Mouse (Mus musculus): ENCODE results near the gene Usp10.

Gene Usp10

DNA sequence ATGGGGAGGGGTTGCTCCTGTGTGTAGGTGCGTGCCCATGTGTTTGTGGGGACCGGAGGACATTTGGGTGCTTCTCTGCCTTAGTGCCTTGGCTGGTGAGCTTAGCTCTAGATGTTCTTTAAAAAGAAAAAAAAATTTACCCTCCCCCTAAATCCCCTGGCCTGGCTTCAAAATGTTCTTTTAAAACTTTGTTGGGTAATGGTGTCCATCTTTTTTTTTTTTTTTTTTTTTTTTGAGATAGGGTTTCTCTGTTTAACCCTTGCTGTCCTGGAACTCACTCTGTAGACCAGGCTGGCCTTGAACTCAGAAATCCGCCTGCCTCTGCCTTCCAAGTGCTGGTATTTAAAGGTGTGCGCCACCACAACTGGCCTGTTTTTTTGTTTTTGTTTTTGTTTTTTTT is 5.1 kb downstream of the Usp10 start:
- no peak for DNase-seq (ENCODE audit: low read depth)

DNA sequence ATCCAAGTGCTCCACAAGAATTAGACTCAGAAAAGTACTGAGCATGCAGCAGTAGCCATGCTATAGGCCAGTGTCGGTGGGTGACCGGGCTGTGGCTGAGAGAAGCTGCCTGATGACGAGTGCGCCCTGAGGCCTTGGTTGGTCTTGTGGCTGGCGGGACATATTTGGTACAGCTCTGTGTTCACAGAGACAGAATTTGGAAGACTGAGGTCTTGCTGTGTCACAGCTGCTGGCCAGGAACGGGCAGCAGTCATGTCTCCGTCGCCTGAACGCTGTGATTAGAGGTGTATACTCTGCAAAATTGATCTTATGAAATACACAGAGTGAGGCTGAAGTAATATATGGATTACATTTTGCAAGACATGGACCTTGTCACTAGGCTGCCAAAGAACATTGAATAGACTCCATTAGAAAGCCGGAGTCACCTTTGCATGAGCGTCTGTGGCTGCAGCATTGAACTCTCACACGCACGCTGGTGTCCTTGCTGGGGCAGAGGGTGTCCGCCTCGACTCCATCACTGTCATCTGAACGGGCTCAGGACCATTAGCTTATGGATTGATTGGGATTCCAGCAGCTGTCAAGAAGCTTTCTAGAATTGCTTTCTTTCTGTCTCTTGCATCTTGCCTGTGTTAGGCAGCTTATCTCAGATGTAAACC is 6.2 kb downstream of the Usp10 start:
- no peak for DNase-seq (ENCODE audit: low read depth)

DNA sequence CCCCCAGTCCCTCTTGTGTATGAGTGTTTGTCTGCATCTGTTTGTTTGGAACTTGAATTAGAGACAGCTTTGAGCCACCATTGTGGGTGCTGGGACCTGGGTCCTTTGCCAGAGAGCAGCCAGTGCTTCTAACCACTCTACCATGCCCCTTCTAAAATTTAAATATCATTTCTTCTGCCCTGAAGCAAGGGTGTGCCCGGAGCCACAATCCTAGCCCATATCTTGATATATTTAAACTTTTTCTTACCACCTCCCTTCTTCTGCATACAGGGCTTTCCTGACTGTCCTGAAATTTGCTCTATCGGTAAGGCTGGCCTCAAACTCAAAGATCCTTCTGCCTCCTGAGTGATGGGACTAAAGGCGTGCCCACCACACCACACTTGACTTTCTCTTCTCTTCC is 7.3 kb downstream of the Usp10 start:
- DNase-seq (ENCODE audit: low read depth) = no peak

DNA sequence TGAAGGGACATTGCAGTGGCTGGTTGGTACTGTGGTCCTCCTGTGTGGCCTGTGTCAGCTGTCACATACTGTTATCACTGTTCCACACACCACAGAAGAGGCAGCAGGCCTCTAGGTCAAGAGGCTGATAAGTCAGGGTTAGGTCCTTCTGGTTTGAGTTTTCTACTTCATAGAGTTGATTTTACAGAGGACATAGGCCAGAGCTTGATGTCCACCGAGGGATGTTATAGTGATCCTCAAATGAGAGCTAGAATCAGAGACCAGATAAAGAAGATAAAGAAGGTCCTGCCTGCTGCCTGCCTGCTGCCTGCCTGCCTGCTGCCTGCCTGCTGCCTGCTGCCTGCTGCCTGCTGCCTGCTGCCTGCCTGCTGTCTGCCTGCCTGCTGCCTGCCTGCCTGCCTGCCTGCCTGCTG is 8.0 kb downstream of the Usp10 start:
- peak; percentile 29 for DNase-seq (ENCODE audit: low read depth)

DNA sequence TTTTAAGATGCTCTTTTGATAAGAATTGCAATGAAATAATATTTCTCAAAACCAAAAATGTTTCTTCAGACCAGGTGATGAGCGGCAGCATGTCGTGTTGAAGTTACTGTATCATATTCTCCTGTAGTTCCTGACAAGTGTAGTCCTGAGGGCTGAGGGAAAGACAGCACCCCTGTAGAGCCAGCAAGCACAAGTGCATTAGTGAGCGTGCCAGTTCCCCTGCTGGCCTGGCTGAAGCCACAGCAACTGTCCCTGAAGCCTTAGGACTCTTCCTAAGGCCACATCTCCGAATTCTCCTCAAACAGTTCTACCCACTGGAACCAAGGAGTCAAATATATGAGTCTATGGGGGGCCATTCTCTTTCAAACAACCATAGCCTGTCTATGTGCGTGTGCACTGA is 13.1 kb downstream of the Usp10 start:
- no peak for DNase-seq (ENCODE audit: low read depth)

DNA sequence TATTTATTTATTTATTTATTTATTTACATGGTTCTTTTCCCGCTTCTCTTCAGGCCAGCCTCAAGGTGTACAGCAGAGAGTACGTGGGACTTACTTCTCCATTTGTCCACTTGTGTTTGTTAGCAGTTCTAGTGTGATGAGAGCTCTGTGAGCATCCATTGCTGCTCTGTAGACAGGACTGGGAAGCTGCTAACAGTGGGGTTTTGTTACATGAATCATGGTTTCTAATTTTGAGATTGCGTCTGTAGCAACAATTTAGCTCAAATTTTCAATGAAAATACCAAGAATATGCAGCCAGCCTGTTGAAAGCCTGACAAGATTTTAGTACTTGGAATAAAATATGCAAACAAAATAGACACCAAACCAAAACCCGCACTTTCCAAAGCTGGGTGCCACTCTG is 15.3 kb downstream of the Usp10 start:
- no peak for DNase-seq (ENCODE audit: low read depth)

DNA sequence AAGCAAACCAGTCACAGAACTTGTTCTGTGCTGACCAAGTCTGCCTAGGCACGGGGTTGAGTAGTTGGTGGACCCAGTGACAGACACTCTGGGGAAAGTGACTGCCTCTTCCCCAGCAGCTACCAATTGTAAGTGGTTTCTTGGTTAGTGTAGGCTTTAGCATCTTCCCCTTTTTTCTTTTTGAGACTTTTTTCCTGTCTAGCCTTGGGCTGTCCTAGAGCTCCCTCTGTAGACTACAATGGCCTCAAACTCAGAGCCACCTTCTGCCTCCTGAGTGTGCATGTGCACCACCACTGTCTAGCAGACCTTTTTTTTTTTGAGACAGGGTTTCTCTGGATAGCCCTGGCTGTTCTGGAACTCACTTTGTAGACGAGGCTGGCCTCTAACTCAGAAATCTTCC is 16.3 kb downstream of the Usp10 start:
- DNase-seq (ENCODE audit: low read depth) = peak; percentile 86

DNA sequence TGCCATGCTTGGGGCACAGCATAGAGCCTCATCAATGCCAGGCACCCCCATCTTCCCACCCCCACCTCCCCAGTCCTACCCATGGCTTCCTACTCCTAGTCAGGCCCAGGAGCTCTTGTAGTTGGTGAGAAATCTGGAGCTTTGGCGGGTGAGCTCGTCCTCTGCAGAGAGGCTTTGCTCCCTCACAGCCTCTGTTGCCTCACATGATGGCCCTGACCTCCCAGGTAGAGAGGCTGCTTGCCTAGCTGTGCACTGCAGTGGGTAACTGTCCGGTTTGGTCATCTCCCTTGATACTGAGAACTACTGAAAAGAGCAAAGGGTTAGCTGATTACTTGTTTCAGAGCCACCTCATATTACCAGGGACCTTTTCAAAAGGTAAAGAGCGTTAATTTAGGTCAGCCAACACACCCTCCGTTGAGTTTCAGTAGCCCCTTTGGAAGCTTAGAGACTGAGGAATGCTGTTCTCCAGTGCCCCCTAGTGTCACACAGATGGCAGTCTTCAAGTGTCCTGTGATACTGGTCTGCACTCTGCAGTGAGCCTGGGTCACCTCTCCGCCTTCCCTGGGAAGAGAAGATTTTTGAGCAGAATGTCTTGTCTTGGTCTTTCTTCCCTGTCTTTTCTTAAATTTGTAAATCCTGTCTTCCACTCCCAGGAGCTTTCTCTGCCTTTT is 17.4 kb downstream of the Usp10 start:
- DNase-seq (ENCODE audit: low read depth) = peak; percentile 74

DNA sequence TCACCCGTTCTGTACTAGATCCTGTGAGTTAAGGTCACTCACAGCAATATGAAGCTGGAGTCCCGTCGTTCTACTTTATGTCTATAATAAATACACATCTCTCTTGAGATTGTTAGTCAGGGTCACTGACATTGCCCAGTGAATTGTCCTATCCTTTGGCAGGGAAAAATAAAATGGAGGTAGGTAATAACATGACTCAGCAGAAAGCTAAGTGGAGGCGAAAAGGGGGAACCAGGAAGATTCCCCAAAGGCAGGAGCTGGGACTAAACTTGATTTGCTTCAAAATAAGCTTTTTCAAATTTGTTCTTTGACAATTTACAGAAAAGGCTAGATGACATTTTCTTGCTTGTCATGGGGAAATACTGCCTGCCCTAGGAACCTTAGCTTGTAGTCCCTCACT is 21.2 kb downstream of the Usp10 start:
- no peak for DNase-seq (ENCODE audit: low read depth)

DNA sequence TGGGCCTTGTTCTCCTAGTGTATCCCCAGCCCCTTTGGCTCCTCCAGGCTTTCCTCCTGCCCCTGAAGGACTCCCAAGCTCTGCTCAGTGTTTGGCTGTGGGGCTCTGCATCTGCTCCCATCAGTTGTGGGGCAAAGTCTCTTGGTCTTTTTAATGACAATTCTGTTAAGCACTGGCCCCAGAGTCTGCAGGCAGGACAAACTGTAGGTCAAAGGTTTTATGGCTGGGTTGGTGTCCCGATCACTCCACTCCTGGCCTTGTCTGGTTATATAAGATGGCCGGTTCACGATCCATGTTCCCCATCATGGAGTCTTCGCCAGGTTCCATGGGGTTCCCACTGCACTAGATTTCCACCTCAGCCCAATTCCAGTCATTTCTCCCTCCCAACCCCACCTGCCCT is 23.5 kb downstream of the Usp10 start:
- no peak for DNase-seq (ENCODE audit: low read depth)

DNA sequence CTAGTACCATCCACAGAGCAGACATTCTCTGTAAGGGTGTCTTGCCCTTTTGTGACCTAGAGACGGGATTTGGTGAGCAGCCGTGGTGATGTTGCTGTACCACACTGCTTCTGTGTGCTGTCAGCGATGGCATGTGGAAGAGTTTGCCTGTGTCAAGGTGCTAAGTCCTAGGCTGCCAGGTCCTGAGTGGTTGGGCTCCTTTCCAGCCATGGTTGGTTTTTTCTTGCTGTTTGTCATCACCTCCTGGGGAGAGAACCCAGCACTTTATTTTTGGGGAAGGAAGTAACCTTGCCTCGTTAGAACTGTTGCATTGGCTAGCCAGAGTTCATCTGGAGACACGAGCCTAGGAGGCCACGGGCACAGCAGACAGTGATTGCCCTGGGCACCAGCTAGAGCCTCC is 25.4 kb downstream of the Usp10 start:
- DNase-seq (ENCODE audit: low read depth) = peak; percentile 26

DNA sequence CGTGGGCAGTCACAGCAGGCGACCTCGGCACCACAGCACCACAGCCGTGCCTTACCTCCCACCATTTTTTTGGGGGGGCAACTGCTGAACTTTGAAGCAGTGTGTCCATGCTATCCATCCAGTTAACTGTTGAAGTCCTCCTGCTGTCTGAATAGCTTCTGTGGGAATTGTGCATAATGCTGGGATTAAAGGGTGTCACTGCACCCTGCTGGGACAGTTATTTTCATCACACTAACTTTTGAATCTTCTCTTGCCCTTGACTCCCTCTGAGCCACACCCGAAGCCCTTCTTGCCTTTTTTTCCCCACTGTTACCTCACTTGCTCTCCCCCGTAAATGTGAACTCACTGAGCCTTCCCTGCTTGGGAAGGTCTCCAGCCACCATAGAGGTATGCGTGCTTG is 28.3 kb downstream of the Usp10 start:
- no peak for DNase-seq (ENCODE audit: low read depth)

DNA sequence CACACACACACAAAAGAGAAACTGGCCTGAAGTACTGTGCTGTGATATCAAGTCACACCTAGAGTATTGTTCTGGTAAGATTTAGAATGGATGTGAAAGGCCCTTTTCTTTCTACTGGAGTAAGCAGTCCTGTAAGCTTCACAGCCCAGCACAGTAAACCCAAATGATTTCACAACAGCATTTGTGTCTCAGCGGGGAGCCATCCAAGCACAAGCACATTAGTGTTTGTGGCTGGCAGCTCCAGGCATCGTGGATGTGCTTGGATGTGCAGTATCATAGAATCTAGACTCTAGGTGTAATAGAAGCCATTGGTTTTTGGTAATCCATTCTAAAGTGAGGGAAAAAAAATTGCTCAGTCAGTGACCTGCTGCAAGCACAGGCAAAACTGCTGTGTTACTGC is 29.2 kb downstream of the Usp10 start:
- DNase-seq (ENCODE audit: low read depth) = no peak

DNA sequence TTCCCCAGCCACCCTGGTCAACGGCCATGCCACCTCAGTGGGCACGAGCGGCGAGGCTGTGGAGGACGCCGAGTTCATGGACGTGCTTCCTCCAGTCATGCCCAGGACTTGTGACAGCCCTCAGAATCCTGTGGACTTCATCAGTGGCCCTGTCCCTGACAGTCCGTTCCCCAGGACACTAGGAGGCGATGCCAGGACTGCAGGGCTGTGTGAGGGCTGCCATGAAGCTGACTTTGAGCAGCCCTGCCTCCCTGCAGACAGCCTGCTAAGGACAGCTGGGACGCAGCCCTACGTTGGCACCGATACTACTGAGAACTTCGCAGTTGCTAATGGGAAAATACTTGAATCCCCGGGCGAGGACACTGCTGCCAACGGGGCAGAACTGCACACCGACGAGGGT is 31.3 kb downstream of the Usp10 start:
- no peak for DNase-seq (ENCODE audit: low read depth)

DNA sequence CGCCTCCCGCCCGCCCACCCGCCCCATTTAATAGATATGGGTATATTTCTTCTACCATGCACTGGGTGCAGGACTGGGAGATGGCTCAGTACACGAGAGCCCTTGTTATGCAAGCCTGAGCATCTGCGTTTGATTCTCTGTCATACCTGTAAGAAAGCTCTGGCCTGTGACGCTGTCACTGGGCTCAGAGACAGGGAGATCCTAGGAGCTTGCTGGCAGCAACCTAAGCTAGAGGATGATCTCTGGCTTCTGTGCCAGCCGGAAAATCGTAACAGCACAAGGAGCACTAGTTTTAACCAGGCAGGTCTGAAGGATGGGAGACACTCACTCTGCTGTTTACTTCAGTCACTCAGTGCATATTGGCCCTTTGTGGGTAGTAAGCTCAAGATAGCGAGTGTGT is 33.5 kb downstream of the Usp10 start:
- DNase-seq (ENCODE audit: low read depth) = no peak

DNA sequence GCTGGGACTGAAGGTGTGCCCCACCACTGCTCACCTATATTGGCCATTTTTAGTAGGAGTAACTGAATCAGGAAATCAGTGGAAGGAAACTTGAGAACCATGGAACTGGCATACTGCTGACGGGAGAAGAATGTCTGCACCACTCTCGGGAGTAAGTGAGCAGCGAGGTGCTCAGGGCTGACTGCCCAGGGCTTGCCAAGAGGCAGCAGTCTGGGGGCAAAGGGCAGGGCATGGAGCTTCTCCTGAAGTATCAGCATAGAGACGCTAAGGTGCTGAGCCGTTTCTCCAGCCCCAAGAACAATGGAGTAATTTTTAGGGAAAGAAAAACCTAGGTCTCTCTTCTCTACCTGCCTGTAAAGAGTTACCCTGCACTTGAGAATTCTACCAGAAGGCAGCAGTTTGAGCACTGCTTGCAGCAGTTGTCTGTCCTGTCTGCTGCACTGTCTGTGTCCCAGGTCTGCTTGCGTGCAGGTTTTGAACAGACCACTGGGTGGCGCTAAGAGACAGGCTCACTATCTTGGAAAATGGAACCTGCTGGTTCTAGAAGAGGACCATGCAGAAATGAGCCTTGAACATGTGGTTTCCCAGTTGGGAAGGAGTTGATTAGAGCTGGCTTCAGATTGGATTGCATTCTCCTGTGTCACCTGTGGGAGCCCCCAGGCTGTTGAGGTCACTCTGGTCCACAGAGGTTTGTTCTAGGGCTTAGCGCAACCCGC is 34.1 kb downstream of the Usp10 start:
- DNase-seq (ENCODE audit: low read depth) = peak; percentile 78

DNA sequence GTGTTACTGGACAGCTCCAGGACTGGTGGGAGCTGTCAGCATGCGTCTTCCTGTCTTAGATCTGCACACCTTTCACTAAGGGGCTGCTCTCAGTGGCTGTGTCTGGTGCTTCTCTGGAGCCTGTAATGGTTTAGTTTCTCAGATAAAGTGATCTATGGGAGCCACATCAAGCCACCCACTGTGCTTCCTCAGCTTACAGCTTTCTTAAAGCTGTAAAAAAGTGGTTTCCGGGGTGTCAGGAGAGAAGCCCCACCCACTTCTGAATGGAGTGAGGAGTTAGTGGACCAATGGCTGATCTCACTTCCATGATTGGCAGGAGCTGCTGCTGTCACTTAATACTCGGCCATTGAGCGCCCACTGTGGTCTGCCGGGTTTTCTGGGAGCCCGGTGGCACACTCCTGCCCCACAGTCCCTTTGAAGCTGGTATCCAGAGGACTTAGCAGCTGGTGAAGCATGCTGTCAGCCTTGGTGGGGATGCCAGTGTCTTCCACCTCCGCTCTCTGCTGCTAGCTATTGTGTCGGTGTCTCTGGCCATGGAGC is 36.2 kb downstream of the Usp10 start:
- DNase-seq (ENCODE audit: low read depth) = no peak

DNA sequence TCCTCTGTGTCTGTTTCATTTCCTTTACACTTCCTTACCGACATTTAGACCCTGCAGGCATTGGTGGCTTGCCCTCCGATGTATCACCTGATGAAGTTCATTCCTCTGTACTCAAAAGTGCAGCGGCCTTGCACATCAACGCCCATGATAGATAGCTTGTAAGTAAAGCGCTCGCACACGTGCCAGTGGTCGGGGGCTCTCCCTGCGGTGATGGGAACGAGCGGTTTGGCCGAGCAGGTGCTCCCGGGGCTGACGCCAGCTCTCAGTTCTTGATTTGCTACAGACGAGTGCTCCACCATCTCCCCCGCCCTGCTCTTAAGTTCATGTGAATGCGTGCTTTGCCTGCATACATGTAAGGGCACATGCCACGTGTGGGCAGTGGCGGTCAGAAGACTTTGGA is 37.5 kb downstream of the Usp10 start:
- no peak for DNase-seq (ENCODE audit: low read depth)

DNA sequence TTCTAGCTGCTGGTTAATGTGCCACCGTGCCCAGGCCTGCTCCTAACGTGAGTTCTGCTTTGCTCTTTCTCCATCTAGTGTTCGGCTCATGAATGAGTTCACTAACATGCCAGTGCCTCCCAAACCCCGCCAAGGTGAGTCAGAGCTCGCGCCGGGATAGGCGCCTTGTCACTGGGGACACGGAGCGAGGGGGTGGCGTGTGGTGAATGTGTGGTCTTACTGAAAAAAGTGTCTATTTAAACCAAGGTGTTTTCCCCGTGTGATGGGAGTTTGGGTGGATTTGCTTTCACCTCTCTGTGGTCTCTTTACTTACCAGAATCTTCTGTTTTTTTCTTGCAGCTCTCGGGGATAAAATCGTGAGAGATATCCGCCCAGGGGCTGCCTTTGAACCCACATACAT is 38.2 kb downstream of the Usp10 start:
- no peak for DNase-seq (ENCODE audit: low read depth)

DNA sequence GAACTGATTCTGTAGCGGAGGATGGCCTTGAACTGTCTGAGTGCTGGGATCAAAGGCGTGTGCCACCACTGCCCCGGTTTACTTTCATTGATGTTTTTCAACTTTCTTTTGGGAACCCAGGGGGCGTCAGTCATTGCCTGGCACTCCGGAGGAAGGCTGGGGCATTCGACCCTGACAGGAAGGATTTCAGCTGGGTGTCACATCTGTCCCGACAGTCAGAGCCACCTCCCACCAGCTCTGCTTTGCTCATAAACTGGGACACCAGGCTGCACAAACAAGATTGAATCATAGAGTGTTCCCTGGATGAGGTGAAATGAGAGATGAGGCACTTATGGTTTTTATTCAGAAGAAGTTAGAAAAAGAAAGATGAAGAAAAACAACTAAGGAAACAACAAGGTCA is 42.1 kb downstream of the Usp10 start:
- DNase-seq (ENCODE audit: low read depth) = no peak

DNA sequence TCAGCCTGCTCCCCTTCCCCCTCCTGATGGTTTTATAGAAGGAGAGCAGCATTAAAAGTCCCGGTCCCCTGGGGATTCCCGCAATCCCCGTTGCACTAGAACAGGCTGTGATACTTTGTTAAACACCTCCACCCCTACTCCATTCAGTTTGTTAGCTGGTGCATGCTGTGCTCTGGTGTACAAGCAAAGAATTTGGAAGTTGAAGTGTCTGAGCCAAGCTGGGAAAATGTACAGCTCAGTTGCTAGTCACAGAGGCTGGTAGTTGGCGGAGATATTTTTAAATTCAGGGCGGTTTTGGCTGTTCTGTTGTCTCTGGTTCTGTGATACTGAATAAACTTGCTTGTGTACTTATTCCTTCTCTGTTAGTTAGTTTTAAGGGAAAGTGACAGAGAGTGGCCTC is 42.6 kb downstream of the Usp10 start:
- no peak for DNase-seq (ENCODE audit: low read depth)

DNA sequence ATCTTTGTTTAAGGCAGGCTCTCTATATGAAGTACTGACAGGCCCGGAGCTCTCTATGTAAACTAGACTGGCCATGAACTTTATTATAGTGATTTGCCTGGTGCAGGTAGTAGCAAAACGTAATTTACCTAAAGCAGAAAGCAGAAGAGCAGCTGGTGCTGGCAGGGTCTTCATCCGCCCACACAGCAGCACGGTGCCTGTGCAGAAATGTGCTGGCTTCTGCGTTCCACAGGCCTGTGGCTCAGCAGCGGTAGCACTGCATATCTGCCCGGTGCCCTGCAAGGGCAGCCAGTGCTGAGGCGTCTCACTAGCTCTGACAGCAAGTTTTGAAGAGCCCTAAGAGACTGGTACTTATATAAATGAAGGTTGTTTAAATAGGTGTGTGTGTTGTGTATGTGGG is 45.2 kb downstream of the Usp10 start:
- no peak for DNase-seq (ENCODE audit: low read depth)

DNA sequence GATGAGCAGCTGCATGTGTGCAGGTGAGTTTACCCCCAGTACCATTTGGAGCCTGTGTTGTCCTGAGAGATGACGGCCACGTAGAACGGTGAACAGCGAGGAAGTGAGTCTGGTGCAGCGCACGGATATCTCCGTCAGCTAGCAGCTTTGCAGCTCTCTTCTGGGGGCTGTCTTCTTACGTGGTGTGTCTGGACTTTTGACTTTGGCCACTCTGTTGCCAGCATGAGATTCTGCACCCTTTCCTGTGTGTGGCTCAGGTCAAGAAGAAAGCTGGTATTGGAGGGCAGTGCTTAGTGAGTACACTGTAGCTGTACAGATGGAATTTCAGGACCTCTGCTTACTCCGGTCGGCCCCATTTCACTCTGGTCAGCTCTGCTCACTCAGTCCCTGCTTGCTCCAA is 47.9 kb downstream of the Usp10 start:
- DNase-seq (ENCODE audit: low read depth) = no peak

Measured in 416B (cell line).